Mouse (Mus musculus): ENCODE measurements around the gene Cbx8. TPM values are rescaled to one million over a fixed set of nuclear protein-coding genes. Genes with fewer than 3 reads are reported as not detected.

Cbx8 gene
- polyA plus RNA-seq, 1 experiment from 2014 or later: 13.8 TPM

DNA sequence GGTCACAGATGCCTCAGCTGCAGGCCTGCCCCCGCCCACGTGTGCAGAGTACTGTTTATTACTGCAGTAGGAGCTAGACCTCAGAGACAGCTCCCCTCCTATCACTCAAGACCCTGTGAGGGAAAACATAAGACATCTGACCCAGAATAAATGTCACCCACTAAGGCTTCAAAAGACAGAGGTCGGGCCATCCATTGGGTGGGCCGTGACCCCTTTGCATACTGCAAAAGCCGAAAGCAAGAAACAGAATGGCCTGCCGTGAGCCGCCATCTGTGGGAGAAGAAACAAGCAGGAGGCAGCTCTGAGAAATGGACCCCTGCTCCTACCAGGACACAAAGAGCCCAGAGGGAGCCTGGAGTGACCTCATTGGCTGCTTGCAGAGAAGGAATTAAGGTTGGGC, 23.3 kb downstream of the Cbx8 start:
- 51% methylated on average over 7 of the region's 7 CpGs for WGBS
- H3K9ac ChIP-seq (replicated peaks): no peak overlapping the region
- peaks cover 14% of the 10 kb centered on the region for H3K4me1 ChIP-seq
- H3K27me3 ChIP-seq: peaks cover 10% of the 10 kb centered on the region; the same call in 1 of the 2 replicates
- no peaks in the 10 kb centered on the region for H3K9me3 ChIP-seq
- no peak for ATAC-seq (replicated peaks)
- H3K4me2 ChIP-seq (replicated peaks): no peak overlapping the region
- H3K27ac ChIP-seq (replicated peaks): no peak overlapping the region
- H3K36me3 ChIP-seq: no peaks in the 10 kb centered on the region
- H3K4me3 ChIP-seq: no peak overlapping the region

DNA sequence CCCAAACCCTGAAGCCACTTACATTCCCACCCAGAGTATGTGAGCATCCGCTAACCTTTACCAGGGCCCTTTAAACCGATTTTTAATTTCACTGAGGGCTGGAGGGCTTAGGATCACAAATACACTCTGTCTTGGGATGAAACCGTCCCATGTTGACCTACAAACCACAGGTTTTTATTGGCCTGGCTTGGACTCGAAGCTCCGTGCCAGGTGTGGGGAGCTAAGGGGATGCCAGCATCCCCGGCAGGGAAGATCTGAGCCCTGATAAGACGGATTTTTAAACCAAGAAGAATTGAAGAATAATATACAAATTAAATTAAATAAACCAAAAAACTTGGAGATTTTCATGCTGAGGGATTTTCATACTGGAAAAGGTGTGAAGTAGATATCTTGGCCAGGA, 26.3 kb downstream of the Cbx8 start:
- no peak for ATAC-seq (replicated peaks)
- Histone ChIP-seq H3K9me3 (no peaks in the 10 kb centered on the region), H3K4me1 (no peaks in the 10 kb centered on the region), H3K27ac (replicated peaks) (no peak overlapping the region), H3K27me3 (no peaks in the 10 kb centered on the region), H3K36me3 (no peaks in the 10 kb centered on the region), H3K4me3 (no peak overlapping the region), H3K9ac (replicated peaks) (no peak overlapping the region), H3K4me2 (replicated peaks) (no peak overlapping the region)
- WGBS: 88% methylated on average over 7 of the region's 7 CpGs

DNA sequence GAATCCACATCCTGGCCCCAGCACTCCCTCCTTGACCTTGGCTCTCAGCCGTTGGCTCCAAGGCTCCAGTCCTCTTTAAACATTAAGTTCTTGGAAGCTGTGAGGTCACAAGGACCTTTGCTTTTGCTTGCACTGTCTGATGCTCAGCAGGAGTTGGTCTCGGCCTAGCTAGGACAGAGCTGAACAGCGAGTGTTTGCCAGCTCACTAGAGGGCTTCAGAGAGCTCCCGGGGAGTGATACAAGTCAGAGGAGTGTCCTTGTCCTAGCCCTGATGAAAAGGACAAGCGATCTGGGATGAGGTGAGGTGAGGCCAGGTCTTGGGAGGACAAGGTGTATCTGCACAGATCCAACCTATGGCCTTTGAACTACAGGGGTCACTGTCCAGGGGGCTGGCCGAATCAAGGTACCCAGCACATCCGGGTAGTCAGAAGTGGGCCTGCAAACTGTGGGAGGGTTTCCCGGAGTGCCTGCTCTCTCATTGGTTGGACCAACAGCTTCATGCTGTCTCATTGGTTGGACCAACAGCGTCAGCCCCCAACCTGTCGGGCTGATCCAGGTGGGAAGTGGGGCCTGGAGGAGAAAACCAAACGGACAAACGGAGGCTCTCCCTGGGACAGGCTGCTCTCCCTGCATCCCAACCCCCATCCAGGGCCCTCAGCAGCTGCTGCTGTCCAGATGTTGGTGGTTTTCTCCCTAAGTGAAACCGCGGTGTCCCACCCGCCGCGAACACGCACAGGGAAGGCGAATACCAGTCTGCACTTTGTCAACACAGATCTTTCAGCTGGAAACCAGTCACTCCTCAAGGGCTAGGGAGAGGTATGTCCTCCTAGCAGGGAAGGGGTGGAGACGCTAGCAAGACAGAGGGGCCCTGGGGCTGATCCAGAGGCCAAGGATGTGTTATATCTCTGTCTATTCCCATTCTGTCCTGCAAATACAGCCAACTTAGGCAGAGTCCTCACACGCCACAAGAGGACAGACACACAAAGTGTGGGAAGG, 33.0 kb downstream of the Cbx8 start:
- no peak overlapping the region for H3K27ac ChIP-seq (replicated peaks)
- no peak overlapping the region for H3K9ac ChIP-seq (replicated peaks)
- H3K4me3 ChIP-seq: peak overlapping the region; percentile 20
- no peak for ATAC-seq (replicated peaks)
- no peaks in the 10 kb centered on the region for H3K9me3 ChIP-seq
- H3K4me1 ChIP-seq: no peaks in the 10 kb centered on the region
- H3K4me2 ChIP-seq (replicated peaks): peak overlapping the region; percentile 27
- no peaks in the 10 kb centered on the region for H3K36me3 ChIP-seq
- H3K27me3 ChIP-seq: peaks cover 3% of the 10 kb centered on the region; the same call in 1 of the 2 replicates
- WGBS: 21% methylated on average over 21 of the region's 21 CpGs

- Histone ChIP-seq H3K4me3 (no peak overlapping the region), H3K9ac (replicated peaks) (no peak overlapping the region), H3K4me2 (replicated peaks) (no peak overlapping the region), H3K27ac (replicated peaks) (no peak overlapping the region), H3K27me3 (peaks cover 3% of the 10 kb centered on the region; the same call in 1 of the 2 replicates), H3K9me3 (no peaks in the 10 kb centered on the region), H3K36me3 (no peaks in the 10 kb centered on the region), H3K4me1 (no peaks in the 10 kb centered on the region)
- WGBS: 71% methylated on average over 3 of the region's 3 CpGs
- no peak for ATAC-seq (replicated peaks)
These were observed 34.3 kb downstream of the Cbx8 start for GRCm38 (mm10) chr11:119006462-119006861.

DNA sequence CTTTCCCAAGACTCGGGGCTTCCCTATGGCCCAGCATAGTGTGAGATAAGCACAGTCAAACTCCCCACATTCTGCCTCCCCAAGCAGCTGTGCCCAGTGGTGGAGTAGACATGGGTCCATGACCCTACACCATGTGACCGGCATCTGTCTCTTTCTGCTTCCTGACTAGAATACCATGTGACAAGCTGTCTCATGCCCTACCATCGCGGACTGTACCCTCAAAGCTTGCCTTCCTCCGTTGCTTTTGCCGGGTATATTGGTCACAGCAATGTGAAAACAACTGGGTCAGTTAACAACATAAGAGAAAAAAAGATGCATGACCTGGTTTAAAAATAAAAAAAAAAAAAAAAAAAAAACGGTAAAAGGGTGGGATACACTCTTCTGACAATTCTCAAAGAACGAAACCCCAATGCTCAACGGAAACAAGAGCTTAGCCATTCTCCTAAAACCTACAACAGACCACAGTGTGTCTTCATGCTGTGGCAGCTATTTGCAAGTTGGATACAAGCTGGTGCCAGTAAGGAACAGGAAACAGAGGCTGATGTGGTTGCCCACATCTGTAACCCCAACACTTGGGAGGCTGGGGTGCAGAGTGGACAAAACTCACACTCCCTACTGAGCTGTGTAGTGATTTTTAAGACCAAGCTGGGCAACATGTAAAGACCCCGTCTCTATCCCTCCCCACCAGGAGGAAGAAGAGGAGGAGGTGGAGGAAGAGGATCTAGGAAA, 35.1 kb downstream of the Cbx8 start:
- no peak overlapping the region for H3K4me3 ChIP-seq
- ATAC-seq (replicated peaks): no peak
- peaks cover 3% of the 10 kb centered on the region; the same call in 1 of the 2 replicates for H3K27me3 ChIP-seq
- no peaks in the 10 kb centered on the region for H3K36me3 ChIP-seq
- 89% methylated on average over 10 of the region's 10 CpGs for WGBS
- H3K27ac ChIP-seq (replicated peaks): no peak overlapping the region
- H3K4me1 ChIP-seq: no peaks in the 10 kb centered on the region
- no peak overlapping the region for H3K9ac ChIP-seq (replicated peaks)
- no peaks in the 10 kb centered on the region for H3K9me3 ChIP-seq
- no peak overlapping the region for H3K4me2 ChIP-seq (replicated peaks)

- no peaks in the 10 kb centered on the region for H3K36me3 ChIP-seq
- ATAC-seq (replicated peaks): no peak
- H3K4me3 ChIP-seq: no peak overlapping the region
- H3K4me1 ChIP-seq: peaks cover 18% of the 10 kb centered on the region
- H3K9me3 ChIP-seq: no peaks in the 10 kb centered on the region
- H3K4me2 ChIP-seq (replicated peaks): no peak overlapping the region
- no peak overlapping the region for H3K9ac ChIP-seq (replicated peaks)
- WGBS: 78% methylated on average over 4 of the region's 4 CpGs
- H3K27me3 ChIP-seq: peaks cover 3% of the 10 kb centered on the region; the same call in 1 of the 2 replicates
- no peak overlapping the region for H3K27ac ChIP-seq (replicated peaks)
These were observed 39.2 kb downstream of the Cbx8 start for GRCm38 (mm10) chr11:119001493-119002128.

DNA sequence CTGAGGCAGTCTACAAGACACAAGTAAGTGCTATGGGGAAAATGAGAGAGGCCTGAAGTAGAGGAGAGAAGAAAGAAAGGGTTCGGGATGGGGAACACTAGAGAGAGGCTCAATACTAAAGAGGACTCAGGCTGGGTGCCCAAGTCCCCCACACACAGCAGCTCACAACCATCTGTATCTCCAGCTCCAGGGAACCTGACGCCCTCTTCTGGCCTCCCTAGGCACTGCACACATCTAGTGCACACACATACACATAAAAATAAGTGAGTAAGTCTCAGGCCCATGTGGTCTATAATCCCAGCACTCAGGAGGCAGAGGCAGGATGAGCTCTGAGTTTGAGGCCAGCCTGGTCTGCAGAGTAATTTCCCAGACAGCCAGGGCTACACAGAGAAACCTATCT, 39.9 kb downstream of the Cbx8 start:
- no peak overlapping the region for H3K4me2 ChIP-seq (replicated peaks)
- H3K27ac ChIP-seq (replicated peaks): no peak overlapping the region
- peaks cover 3% of the 10 kb centered on the region; the same call in 1 of the 2 replicates for H3K27me3 ChIP-seq
- H3K9ac ChIP-seq (replicated peaks): no peak overlapping the region
- WGBS: 71% methylated on average over 2 of the region's 2 CpGs
- peaks cover 18% of the 10 kb centered on the region for H3K4me1 ChIP-seq
- H3K9me3 ChIP-seq: no peaks in the 10 kb centered on the region
- ATAC-seq (replicated peaks): no peak
- no peak overlapping the region for H3K4me3 ChIP-seq
- H3K36me3 ChIP-seq: no peaks in the 10 kb centered on the region

DNA sequence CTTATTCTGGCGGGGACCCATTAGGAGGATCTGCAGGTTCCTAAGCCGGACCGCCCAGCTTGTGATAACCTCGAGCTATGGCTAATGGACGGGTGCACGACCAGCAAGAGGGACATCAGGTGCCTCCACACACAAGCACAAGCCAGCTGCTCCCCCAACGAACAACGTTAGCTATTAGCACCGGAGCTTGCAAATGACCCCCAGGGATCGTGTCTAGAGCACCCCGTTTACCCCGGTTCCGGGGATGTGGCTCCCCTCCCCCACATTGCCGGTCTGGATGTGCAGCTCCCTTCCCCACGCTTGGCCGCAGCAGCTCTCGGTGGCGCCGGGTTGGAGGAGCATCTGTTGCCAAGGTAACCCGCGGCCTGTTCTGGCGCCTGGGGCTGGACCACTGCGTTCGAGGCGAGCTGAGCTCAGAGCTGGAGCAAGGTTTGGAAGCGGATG, 41.4 kb downstream of the Cbx8 start:
- WGBS: 2% methylated on average over 26 of the region's 26 CpGs
- Histone ChIP-seq H3K9ac (replicated peaks) (peak overlapping the region; percentile 22), H3K4me3 (peak overlapping the region; percentile 34), H3K9me3 (no peaks in the 10 kb centered on the region), H3K27ac (replicated peaks) (peak overlapping the region; percentile 39; the same call in 1 of the 2 replicates), H3K36me3 (no peaks in the 10 kb centered on the region), H3K27me3 (peaks cover 3% of the 10 kb centered on the region; the same call in 1 of the 2 replicates), H3K4me1 (peaks cover 20% of the 10 kb centered on the region), H3K4me2 (replicated peaks) (peak overlapping the region; percentile 50)
- ATAC-seq (replicated peaks): peak; percentile 31; the same call in 1 of the 2 replicates

- no peaks in the 10 kb centered on the region for H3K36me3 ChIP-seq
- ATAC-seq (replicated peaks): peak; percentile 85
- peak overlapping the region; percentile 34 for H3K4me3 ChIP-seq
- peaks cover 20% of the 10 kb centered on the region for H3K4me1 ChIP-seq
- H3K9ac ChIP-seq (replicated peaks): peak overlapping the region; percentile 22; the same call in 1 of the 2 replicates
- H3K9me3 ChIP-seq: no peaks in the 10 kb centered on the region
- H3K27ac ChIP-seq (replicated peaks): peak overlapping the region; percentile 39; the same call in 1 of the 2 replicates
- WGBS: 4% methylated on average over 30 of the region's 30 CpGs
- H3K27me3 ChIP-seq: peaks cover 3% of the 10 kb centered on the region; the same call in 1 of the 2 replicates
- peak overlapping the region; percentile 50 for H3K4me2 ChIP-seq (replicated peaks)
These were observed 42.1 kb downstream of the Cbx8 start for GRCm38 (mm10) chr11:118998540-118999265.

- peaks cover 20% of the 10 kb centered on the region for H3K4me1 ChIP-seq
- no peak overlapping the region for H3K9ac ChIP-seq (replicated peaks)
- H3K9me3 ChIP-seq: no peaks in the 10 kb centered on the region
- H3K36me3 ChIP-seq: no peaks in the 10 kb centered on the region
- WGBS: 87% methylated on average over 3 of the region's 3 CpGs
- H3K4me2 ChIP-seq (replicated peaks): no peak overlapping the region
- H3K4me3 ChIP-seq: no peak overlapping the region
- H3K27ac ChIP-seq (replicated peaks): no peak overlapping the region
- 0 out of 2 replicates have a peak, but pooled peaks cover 2% of the 10 kb centered on the region for H3K27me3 ChIP-seq
- ATAC-seq (replicated peaks): no peak
These were observed 43.6 kb downstream of the Cbx8 start for GRCm38 (mm10) chr11:118997182-118997581.

- no peak overlapping the region for H3K4me3 ChIP-seq
- WGBS: 22% methylated on average over 4 of the region's 4 CpGs
- peaks cover 20% of the 10 kb centered on the region for H3K4me1 ChIP-seq
- no peak overlapping the region for H3K4me2 ChIP-seq (replicated peaks)
- H3K27ac ChIP-seq (replicated peaks): no peak overlapping the region
- H3K9me3 ChIP-seq: no peaks in the 10 kb centered on the region
- H3K36me3 ChIP-seq: no peaks in the 10 kb centered on the region
- no peak overlapping the region for H3K9ac ChIP-seq (replicated peaks)
- ATAC-seq (replicated peaks): no peak
- 0 out of 2 replicates have a peak, but pooled peaks cover 2% of the 10 kb centered on the region for H3K27me3 ChIP-seq
These were observed 45.3 kb downstream of the Cbx8 start for GRCm38 (mm10) chr11:118995448-118995847.
